ENCODE assay signal across 22 mouse cellular contexts in the genomic region with DNA sequence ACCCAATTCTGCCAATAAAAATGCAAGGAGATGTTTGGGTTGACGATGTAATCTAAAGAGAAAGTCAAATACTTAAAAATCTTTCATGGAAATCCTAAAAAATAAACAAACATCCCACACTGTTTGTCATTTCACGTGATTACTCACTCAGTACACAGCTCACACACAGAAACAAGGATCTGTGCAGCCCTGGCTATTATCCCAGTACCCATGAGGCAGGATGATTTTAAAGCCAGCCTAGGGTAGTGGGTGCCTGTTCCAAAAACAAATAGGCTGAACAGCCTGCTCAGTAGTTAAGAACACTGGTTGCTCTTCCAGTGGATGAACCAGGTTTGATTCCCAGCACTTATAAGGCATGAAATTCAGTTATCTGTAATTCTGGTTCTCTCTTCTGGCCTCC. TPM values are rescaled to one million over a fixed set of nuclear protein-coding genes. Genes with fewer than 3 reads are reported as not detected.
DNase-seq lines count a peak whose midpoint lies in the region; ATAC-seq and TF ChIP-seq lines count a peak whose summit lies in the region.
"Had no signal": no experiment of that assay in that cellular context is flagged by ENCODE, and none has a peak within 500 bp of the region (broad histone marks: within the 10 kb centered on the region; RNA-seq: fewer than 3 reads in every experiment).

No protein-coding gene starts in this region.

- H3K27me3 ChIP-seq in limb, embryonic 11.5 days (ENCODE audit: control insufficient read depth, insufficient read depth, low read length) = no peaks in the 10 kb centered on the region
- no peaks in the 10 kb centered on the region for H3K27me3 ChIP-seq in limb, embryonic 10.5 days (ENCODE audit: low read depth, poor library complexity, severe bottlenecking)
- H3K27me3 ChIP-seq in liver, postnatal 0 days (ENCODE audit: insufficient read depth, low read length) = no peaks in the 10 kb centered on the region
- no peaks in the 10 kb centered on the region for H3K27me3 ChIP-seq in liver, embryonic 12.5 days (replicated peaks)
- no peaks in the 10 kb centered on the region for H3K27me3 ChIP-seq in hindbrain, embryonic 10.5 days (ENCODE audit: insufficient read depth, poor library complexity, severe bottlenecking)
- H3K27me3 ChIP-seq: CH12.LX, Patski had no signal

- H3K36me3 ChIP-seq in limb, embryonic 11.5 days (ENCODE audit: control insufficient read depth, insufficient read depth, low read length) = peaks cover 21% of the 10 kb centered on the region
- H3K36me3 ChIP-seq in limb, embryonic 10.5 days = peaks cover 98% of the 10 kb centered on the region
- H3K36me3 ChIP-seq in liver, postnatal 0 days (replicated peaks; ENCODE audit: insufficient read depth, low read length) = peaks cover 63% of the 10 kb centered on the region
- H3K36me3 ChIP-seq in liver, embryonic 12.5 days = peaks cover 87% of the 10 kb centered on the region
- H3K36me3 ChIP-seq in hindbrain, embryonic 10.5 days = peaks cover 97% of the 10 kb centered on the region

- no peak for ATAC-seq in limb, embryonic 11.5 days (ENCODE audit: insufficient number of reproducible peaks, low FRiP score, low TSS enrichment, low read depth)
- ATAC-seq in liver, postnatal 0 days = 0 out of 2 replicates have a peak, but pooled peaks have one; percentile 27
- ATAC-seq in liver, embryonic 12.5 days = no peak
- no peak for ATAC-seq in erythroblast, adult 5-6 weeks (replicated peaks; ENCODE audit: low FRiP score, poor library complexity, severe bottlenecking)
- ATAC-seq: activated CD4-positive, CD25-positive, alpha-beta regulatory T cell, adult 4 months; CD4-positive, CD25-positive, alpha-beta regulatory T cell, adult 4 months; Patski had no signal

- no peak overlapping the region for H3K4me3 ChIP-seq in limb, embryonic 11.5 days (ENCODE audit: low read depth, low read length)
- no peak overlapping the region for H3K4me3 ChIP-seq in limb, embryonic 10.5 days
- H3K4me3 ChIP-seq in liver, postnatal 0 days (ENCODE audit: low read depth, low read length) = no peak overlapping the region
- H3K4me3 ChIP-seq in liver, embryonic 12.5 days = no peak overlapping the region
- H3K4me3 ChIP-seq in hindbrain, embryonic 10.5 days = no peak overlapping the region

- H3K9ac ChIP-seq in limb, embryonic 11.5 days (ENCODE audit: low read length) = no peak overlapping the region
- no peak overlapping the region for H3K9ac ChIP-seq in liver, postnatal 0 days (replicated peaks)
- H3K9ac ChIP-seq in liver, embryonic 12.5 days = no peak overlapping the region

- peak; percentile 14 for DNase-seq in limb, embryonic 11.5 days (ENCODE audit: low spot score)
- no peak for DNase-seq in limb, embryonic 10.5 days (ENCODE audit: low spot score)
- DNase-seq in liver, postnatal 0 days = no peak
- peak; percentile 8 for DNase-seq in MN1 (ENCODE audit: low spot score)
- peak; percentile 52 for DNase-seq in brain, adult 2 months (ENCODE audit: low read depth, low spot score)
- DNase-seq in hindbrain, embryonic 10.5 days (ENCODE audit: low spot score) = no peak
- DNase-seq: adrenal gland, adult 2 months; adrenal gland, adult 8-10 months; adrenal gland, postnatal 10 days; adrenal gland, postnatal 14 days; adrenal gland, postnatal 25 days; adrenal gland, postnatal 36 days; B cell, adult 2 months; cerebellum, adult 11 months; cerebellum, adult 11-12 months had no signal

- no peak overlapping the region for H3K27ac ChIP-seq in limb, embryonic 11.5 days (replicated peaks; ENCODE audit: low read depth, low read length)
- H3K27ac ChIP-seq in limb, embryonic 10.5 days = no peak overlapping the region
- H3K27ac ChIP-seq in liver, postnatal 0 days (ENCODE audit: low read depth) = no peak overlapping the region
- no peak overlapping the region for H3K27ac ChIP-seq in liver, embryonic 12.5 days
- no peak overlapping the region for H3K27ac ChIP-seq in hindbrain, embryonic 10.5 days

- H3K4me1 ChIP-seq in limb, embryonic 11.5 days (ENCODE audit: control insufficient read depth, insufficient read depth, low read length) = no peaks in the 10 kb centered on the region
- no peaks in the 10 kb centered on the region for H3K4me1 ChIP-seq in limb, embryonic 10.5 days
- H3K4me1 ChIP-seq in liver, postnatal 0 days (ENCODE audit: insufficient read depth) = no peaks in the 10 kb centered on the region
- 0 out of 2 replicates have a peak, but pooled peaks cover 3% of the 10 kb centered on the region for H3K4me1 ChIP-seq in liver, embryonic 12.5 days
- no peaks in the 10 kb centered on the region for H3K4me1 ChIP-seq in hindbrain, embryonic 10.5 days (replicated peaks)

- 91% methylated on average over 2 of the region's 2 CpGs for WGBS in limb, embryonic 11.5 days
- 93% methylated on average over 2 of the region's 2 CpGs for WGBS in limb, embryonic 10.5 days
- WGBS in liver, postnatal 0 days (ENCODE audit: insufficient replicate concordance) = 68% methylated on average over 2 of the region's 2 CpGs
- 90% methylated on average over 2 of the region's 2 CpGs for WGBS in liver, embryonic 12.5 days (ENCODE audit: insufficient replicate concordance)
- 92% methylated on average over 2 of the region's 2 CpGs for WGBS in hindbrain, embryonic 10.5 days

- TF ChIP-seq CTCF in liver, postnatal 0 days (IDR thresholded peaks at IDR 0.05; ENCODE audit: low read depth) = no peak

- H3K9me3 ChIP-seq in limb, embryonic 11.5 days (ENCODE audit: control insufficient read depth, low read length) = no peaks in the 10 kb centered on the region
- H3K9me3 ChIP-seq in limb, embryonic 10.5 days (replicated peaks) = no peaks in the 10 kb centered on the region
- no peaks in the 10 kb centered on the region for H3K9me3 ChIP-seq in liver, postnatal 0 days (ENCODE audit: low read length)
- no peaks in the 10 kb centered on the region for H3K9me3 ChIP-seq in liver, embryonic 12.5 days (replicated peaks)
- no peaks in the 10 kb centered on the region for H3K9me3 ChIP-seq in hindbrain, embryonic 10.5 days
- H3K9me3 ChIP-seq: G1E had no signal

- no peak for TF ChIP-seq EP300 in liver, postnatal 0 days (IDR thresholded peaks at IDR 0.05; ENCODE audit: low read depth)

- H3K4me2 ChIP-seq in limb, embryonic 11.5 days (ENCODE audit: low read depth, severe bottlenecking) = no peak overlapping the region
- H3K4me2 ChIP-seq in liver, postnatal 0 days (ENCODE audit: low read depth, low read length) = no peak overlapping the region
- H3K4me2 ChIP-seq in liver, embryonic 12.5 days = no peak overlapping the region

RNA-seq across cellular contexts. Expression of gene Eif2s2, which starts 16.1 kb away (rescaled TPM):
- 152 and 153 TPM in 2 replicates for polyA plus RNA-seq in limb, embryonic 11.5 days (2014; fragmentation: Nextera tagmentation; extraction: Ambion mirVana)
- 122 and 137 TPM in 2 replicates for polyA plus RNA-seq in limb, embryonic 10.5 days (2016; fragmentation: Nextera tagmentation; extraction: Ambion mirVana)
- polyA plus RNA-seq in liver, postnatal 0 days (2015; fragmentation: Nextera tagmentation; extraction: Ambion mirVana) = 57.9 and 60.8 TPM in 2 replicates
- 111 and 115 TPM in 2 replicates for polyA plus RNA-seq in liver, embryonic 12.5 days (2016; fragmentation: Nextera tagmentation; extraction: Ambion mirVana)
- polyA plus RNA-seq in hindbrain, embryonic 10.5 days (2016; fragmentation: Nextera tagmentation; extraction: Ambion mirVana) = 74.1 and 109 TPM in 2 replicates
- 66.5 and 67.2 TPM in 2 replicates for total RNA-seq in erythroblast, adult 5-6 weeks (2015; ENCODE audit: low replicate concordance)
- total RNA-seq in erythroblast, adult 5-6 weeks (2017; ENCODE audit: low replicate concordance) = 76.7 and 82.2 TPM in 2 replicates

Comparison
In these comparisons a context has a peak if more than half of its experiments do, and no peak if none do; other contexts are left out.
1. DNase-seq: peak in limb, embryonic 11.5 days (single experiment), MN1 (single experiment) and brain, adult 2 months (single experiment); none in limb, embryonic 10.5 days (single experiment), liver, postnatal 0 days (single experiment) and hindbrain, embryonic 10.5 days (single experiment).